Mouse (Mus musculus): ENCODE measurements around the gene Wwox. TPM values are rescaled to one million over a fixed set of nuclear protein-coding genes. Genes with fewer than 3 reads are reported as not detected.

Wwox gene
- polyA plus RNA-seq, 1 experiment from 2014 or later, result 14.9 TPM

- Histone ChIP-seq H3K27ac (ENCODE audit: low read depth, low read length) (no peak overlapping the region), H3K4me2 (ENCODE audit: low read length) (no peak overlapping the region), H3K4me3 (ENCODE audit: low read length) (no peak overlapping the region), H3K27me3 (replicated peaks; ENCODE audit: control insufficient read depth, insufficient read depth, low read length) (no peaks in the 10 kb centered on the region), H3K4me1 (ENCODE audit: control insufficient read depth, insufficient read depth, low read depth, low read length) (no peaks in the 10 kb centered on the region; the same call in 1 of the 2 replicates), H3K9me3 (ENCODE audit: control insufficient read depth, low read length) (no peaks in the 10 kb centered on the region), H3K36me3 (ENCODE audit: control insufficient read depth, insufficient read depth, low read length) (no peaks in the 10 kb centered on the region), H3K9ac (ENCODE audit: low read depth, low read length) (no peak overlapping the region)
- 26% methylated on average over 9 of the region's 9 CpGs for WGBS
- ATAC-seq, result no peak
These were observed 571.3 kb downstream of the Wwox start for GRCm38 (mm10) chr8:115010769-115011073.

- WGBS, result 38% methylated on average over 15 of the region's 15 CpGs
- no peak for ATAC-seq
- H3K4me2 ChIP-seq (ENCODE audit: low read length), result no peak overlapping the region; the same call in 1 of the 2 replicates
These were observed 580.2 kb downstream of the Wwox start for GRCm38 (mm10) chr8:115019661-115020060.

DNA sequence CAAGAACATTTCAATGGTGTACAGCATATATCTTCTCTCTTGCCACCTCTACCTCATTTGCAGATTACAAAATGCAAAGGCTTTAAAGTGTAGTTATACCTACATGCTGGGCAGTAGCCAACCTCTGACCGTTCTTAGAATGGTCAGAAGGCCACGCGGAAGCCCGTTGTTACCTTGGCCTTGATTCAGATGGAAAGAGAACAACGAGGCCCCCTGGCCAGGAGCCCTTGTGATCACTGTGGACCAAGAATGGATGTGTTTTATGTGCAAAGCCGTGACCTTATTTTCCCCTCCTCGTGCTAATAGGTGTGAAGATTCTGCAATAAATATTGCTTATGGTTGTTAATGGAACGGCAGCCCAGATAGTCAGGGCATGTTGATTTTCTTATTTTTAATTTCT, 582.3 kb downstream of the Wwox start:
- H3K9me3 ChIP-seq (ENCODE audit: control insufficient read depth, low read length), result no peaks in the 10 kb centered on the region
- no peak overlapping the region for H3K4me3 ChIP-seq (ENCODE audit: low read length)
- H3K4me2 ChIP-seq (ENCODE audit: low read length), result no peak overlapping the region
- no peak overlapping the region for H3K9ac ChIP-seq (ENCODE audit: low read depth, low read length)
- H3K27ac ChIP-seq (ENCODE audit: low read depth, low read length), result no peak overlapping the region
- H3K4me1 ChIP-seq (ENCODE audit: control insufficient read depth, insufficient read depth, low read depth, low read length), result peaks cover 3% of the 10 kb centered on the region; the same call in 1 of the 2 replicates
- 66% methylated on average over 8 of the region's 8 CpGs for WGBS
- H3K27me3 ChIP-seq (replicated peaks; ENCODE audit: control insufficient read depth, insufficient read depth, low read length), result no peaks in the 10 kb centered on the region; the same call in 1 of the 2 replicates
- no peak for ATAC-seq
- H3K36me3 ChIP-seq (ENCODE audit: control insufficient read depth, insufficient read depth, low read length), result no peaks in the 10 kb centered on the region

More at GRCm38 (mm10) chr8:115019661-115020060, 580.2 kb downstream of the Wwox start:
- no peak overlapping the region for H3K9ac ChIP-seq (ENCODE audit: low read depth, low read length)
- no peaks in the 10 kb centered on the region for H3K9me3 ChIP-seq (ENCODE audit: control insufficient read depth, low read length)
- no peak overlapping the region for H3K27ac ChIP-seq (ENCODE audit: low read depth, low read length)
- no peaks in the 10 kb centered on the region for H3K36me3 ChIP-seq (ENCODE audit: control insufficient read depth, insufficient read depth, low read length)
- no peak overlapping the region for H3K4me3 ChIP-seq (ENCODE audit: low read length)
- H3K4me1 ChIP-seq (ENCODE audit: control insufficient read depth, insufficient read depth, low read depth, low read length), result peaks cover 3% of the 10 kb centered on the region; the same call in 1 of the 2 replicates
- H3K27me3 ChIP-seq (replicated peaks; ENCODE audit: control insufficient read depth, insufficient read depth, low read length), result no peaks in the 10 kb centered on the region; the same call in 1 of the 2 replicates

GRCm38 (mm10) chr8:115024062-115024461, 584.6 kb downstream of the Wwox start:
- 89% methylated on average over 4 of the region's 4 CpGs for WGBS
- no peak overlapping the region for H3K4me3 ChIP-seq (ENCODE audit: low read length)
- H3K36me3 ChIP-seq (ENCODE audit: control insufficient read depth, insufficient read depth, low read length), result no peaks in the 10 kb centered on the region
- no peak overlapping the region for H3K27ac ChIP-seq (ENCODE audit: low read depth, low read length)
- H3K4me2 ChIP-seq (ENCODE audit: low read length), result no peak overlapping the region
- H3K9ac ChIP-seq (ENCODE audit: low read depth, low read length), result no peak overlapping the region
- ATAC-seq, result no peak
- no peaks in the 10 kb centered on the region for H3K27me3 ChIP-seq (replicated peaks; ENCODE audit: control insufficient read depth, insufficient read depth, low read length)
- no peaks in the 10 kb centered on the region for H3K9me3 ChIP-seq (ENCODE audit: control insufficient read depth, low read length)
- peaks cover 3% of the 10 kb centered on the region; the same call in 1 of the 2 replicates for H3K4me1 ChIP-seq (ENCODE audit: control insufficient read depth, insufficient read depth, low read depth, low read length)

DNA sequence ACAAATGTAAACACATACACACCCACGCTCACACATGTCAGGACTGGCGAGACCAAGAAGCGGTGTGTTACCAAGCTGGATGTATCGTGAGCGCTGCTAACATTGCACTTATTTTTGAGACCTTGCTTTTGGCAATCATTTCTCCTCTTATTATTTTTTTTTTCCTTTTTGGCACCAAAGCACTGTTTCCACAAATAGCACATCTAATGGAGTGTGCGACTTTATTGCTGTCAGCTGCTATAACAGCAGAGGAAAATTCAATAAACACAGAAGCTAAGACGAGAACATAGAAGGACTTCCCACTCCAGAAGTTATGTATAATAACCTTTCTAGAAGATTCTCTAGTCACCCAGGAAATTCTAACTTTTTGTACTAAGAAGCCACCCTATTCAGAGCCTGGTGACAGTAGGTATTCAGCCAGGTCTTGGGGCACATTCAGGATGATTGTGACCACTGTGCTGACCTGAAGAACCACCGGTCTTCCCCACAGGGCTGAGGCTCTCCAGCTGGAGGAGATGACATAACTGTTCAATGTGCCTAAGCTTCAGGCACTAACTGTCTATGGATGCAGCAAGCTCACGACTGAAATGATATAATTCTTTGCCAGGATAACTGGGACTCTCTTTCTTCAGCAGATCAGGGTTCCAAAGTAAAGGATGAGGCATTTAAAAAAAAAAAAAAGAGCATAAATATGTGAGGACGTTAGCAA, 586.1 kb downstream of the Wwox start:
- WGBS, result 75% methylated on average over 10 of the region's 10 CpGs
- Histone ChIP-seq H3K4me3 (ENCODE audit: low read length) (no peak overlapping the region), H3K9ac (ENCODE audit: low read depth, low read length) (no peak overlapping the region), H3K36me3 (ENCODE audit: control insufficient read depth, insufficient read depth, low read length) (no peaks in the 10 kb centered on the region), H3K9me3 (ENCODE audit: control insufficient read depth, low read length) (no peaks in the 10 kb centered on the region), H3K27me3 (replicated peaks; ENCODE audit: control insufficient read depth, insufficient read depth, low read length) (no peaks in the 10 kb centered on the region), H3K4me2 (ENCODE audit: low read length) (no peak overlapping the region), H3K27ac (ENCODE audit: low read depth, low read length) (no peak overlapping the region), H3K4me1 (ENCODE audit: control insufficient read depth, insufficient read depth, low read depth, low read length) (no peaks in the 10 kb centered on the region)
- ATAC-seq, result no peak

DNA sequence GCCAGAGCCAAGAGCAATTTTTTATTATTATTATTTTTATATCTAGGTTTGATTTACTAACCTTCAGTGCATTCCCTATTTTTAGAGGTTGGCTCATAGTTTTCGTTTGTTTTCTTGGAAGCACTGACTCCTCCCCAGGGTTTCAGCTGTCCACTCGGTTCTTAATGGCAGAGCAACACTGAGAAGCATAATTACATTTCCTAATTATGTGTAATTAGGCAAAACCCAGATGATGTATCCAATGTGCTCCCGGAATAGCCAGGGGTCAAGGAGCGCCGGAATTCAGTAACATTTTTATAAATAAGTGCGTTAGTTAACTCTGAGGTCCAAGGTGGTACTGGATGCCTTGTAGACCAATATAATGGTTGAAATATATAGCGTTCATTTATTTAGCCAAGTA, 586.7 kb downstream of the Wwox start:
- Histone ChIP-seq H3K4me2 (ENCODE audit: low read length) (no peak overlapping the region), H3K27me3 (replicated peaks; ENCODE audit: control insufficient read depth, insufficient read depth, low read length) (no peaks in the 10 kb centered on the region), H3K9me3 (ENCODE audit: control insufficient read depth, low read length) (no peaks in the 10 kb centered on the region), H3K4me1 (ENCODE audit: control insufficient read depth, insufficient read depth, low read depth, low read length) (no peaks in the 10 kb centered on the region), H3K27ac (ENCODE audit: low read depth, low read length) (no peak overlapping the region), H3K36me3 (ENCODE audit: control insufficient read depth, insufficient read depth, low read length) (no peaks in the 10 kb centered on the region), H3K4me3 (ENCODE audit: low read length) (no peak overlapping the region), H3K9ac (ENCODE audit: low read depth, low read length) (no peak overlapping the region)
- no peak for ATAC-seq
- WGBS, result 60% methylated on average over 7 of the region's 7 CpGs

DNA sequence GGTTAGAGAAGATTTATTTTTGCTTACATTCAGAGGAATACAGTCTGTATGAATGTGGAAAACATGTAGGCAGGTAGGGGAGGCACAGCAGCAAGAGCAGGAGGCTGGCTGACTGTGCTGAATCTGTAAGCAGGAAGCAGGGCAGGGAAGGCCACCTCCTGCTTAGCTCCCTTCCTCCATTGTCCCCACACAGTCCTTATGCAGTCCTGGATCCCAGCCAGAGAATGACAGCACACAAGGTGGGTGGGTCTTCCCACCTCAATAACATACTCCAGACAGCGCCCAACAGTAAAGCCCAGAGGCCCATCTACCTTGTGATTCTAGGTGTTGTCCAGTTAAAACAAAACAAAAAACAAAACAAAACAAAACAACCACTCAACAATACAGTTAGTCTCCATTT, 593.7 kb downstream of the Wwox start:
- Histone ChIP-seq H3K9ac (ENCODE audit: low read depth, low read length) (no peak overlapping the region), H3K27me3 (replicated peaks; ENCODE audit: control insufficient read depth, insufficient read depth, low read length) (no peaks in the 10 kb centered on the region), H3K27ac (ENCODE audit: low read depth, low read length) (no peak overlapping the region), H3K4me1 (ENCODE audit: control insufficient read depth, insufficient read depth, low read depth, low read length) (no peaks in the 10 kb centered on the region), H3K4me3 (ENCODE audit: low read length) (no peak overlapping the region), H3K4me2 (ENCODE audit: low read length) (no peak overlapping the region), H3K36me3 (ENCODE audit: control insufficient read depth, insufficient read depth, low read length) (no peaks in the 10 kb centered on the region), H3K9me3 (ENCODE audit: control insufficient read depth, low read length) (no peaks in the 10 kb centered on the region)
- 68% methylated on average over 1 of the region's 1 CpGs for WGBS
- no peak for ATAC-seq

- 88% methylated on average over 9 of the region's 9 CpGs for WGBS
- Histone ChIP-seq H3K4me1 (ENCODE audit: control insufficient read depth, insufficient read depth, low read depth, low read length) (no peaks in the 10 kb centered on the region), H3K9ac (ENCODE audit: low read depth, low read length) (no peak overlapping the region), H3K27ac (ENCODE audit: low read depth, low read length) (no peak overlapping the region), H3K36me3 (ENCODE audit: control insufficient read depth, insufficient read depth, low read length) (no peaks in the 10 kb centered on the region), H3K27me3 (replicated peaks; ENCODE audit: control insufficient read depth, insufficient read depth, low read length) (no peaks in the 10 kb centered on the region; the same call in 1 of the 2 replicates), H3K4me3 (ENCODE audit: low read length) (no peak overlapping the region), H3K4me2 (ENCODE audit: low read length) (no peak overlapping the region), H3K9me3 (ENCODE audit: control insufficient read depth, low read length) (no peaks in the 10 kb centered on the region)
- no peak for ATAC-seq
These were observed 596.6 kb downstream of the Wwox start for GRCm38 (mm10) chr8:115036016-115036415.

DNA sequence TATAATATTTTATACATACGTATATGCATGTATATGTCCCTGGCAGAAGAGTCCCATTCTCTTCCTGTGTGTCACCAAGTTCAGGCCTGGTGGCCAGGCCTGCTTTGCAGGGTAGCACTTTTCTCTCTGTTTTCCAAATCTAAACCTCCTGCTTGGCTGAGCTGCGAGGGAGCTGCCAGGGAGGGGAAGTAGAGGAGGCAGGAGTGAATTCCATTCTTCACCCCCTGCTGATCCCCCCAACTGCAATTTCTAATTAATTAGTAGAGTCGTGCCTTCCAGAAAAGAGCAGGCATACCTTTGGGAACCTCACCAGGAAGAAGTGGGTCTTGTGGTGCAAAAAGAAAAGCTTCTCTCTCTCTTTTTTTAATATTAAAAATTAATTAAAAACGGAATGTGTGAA, 599.0 kb downstream of the Wwox start:
- H3K9ac ChIP-seq (ENCODE audit: low read depth, low read length), result no peak overlapping the region
- ATAC-seq, result no peak
- H3K27me3 ChIP-seq (replicated peaks; ENCODE audit: control insufficient read depth, insufficient read depth, low read length), result no peaks in the 10 kb centered on the region; the same call in 1 of the 2 replicates
- H3K4me3 ChIP-seq (ENCODE audit: low read length), result no peak overlapping the region
- no peaks in the 10 kb centered on the region for H3K9me3 ChIP-seq (ENCODE audit: control insufficient read depth, low read length)
- no peak overlapping the region for H3K27ac ChIP-seq (ENCODE audit: low read depth, low read length)
- WGBS, result 21% methylated on average over 4 of the region's 4 CpGs
- no peak overlapping the region for H3K4me2 ChIP-seq (ENCODE audit: low read length)
- H3K4me1 ChIP-seq (ENCODE audit: control insufficient read depth, insufficient read depth, low read depth, low read length), result no peaks in the 10 kb centered on the region
- no peaks in the 10 kb centered on the region for H3K36me3 ChIP-seq (ENCODE audit: control insufficient read depth, insufficient read depth, low read length)

All from hindbrain, embryonic 16.5 days (tissue).